Mouse (Mus musculus) gastrocnemius, adult 18-20 months (tissue): ENCODE data around the gene Tmpo. TPM values are rescaled to one million over a fixed set of nuclear protein-coding genes. Genes with fewer than 3 reads are reported as not detected.

Experiments
- DNase-seq: peaks from one replicate; pipeline ENCODE4 v3.0.0; 2021; ENCODE audit warnings: low spot score
- total RNA-seq, 2 experiments: library from RNA; stranded (reverse); gene quantifications; 2 replicates each; pipeline ENCODE4 v1.2.3; 2021

The Tmpo gene
- total RNA-seq, 2 experiments from 2014 or later = 49.9 to 50.5 TPM

DNA sequence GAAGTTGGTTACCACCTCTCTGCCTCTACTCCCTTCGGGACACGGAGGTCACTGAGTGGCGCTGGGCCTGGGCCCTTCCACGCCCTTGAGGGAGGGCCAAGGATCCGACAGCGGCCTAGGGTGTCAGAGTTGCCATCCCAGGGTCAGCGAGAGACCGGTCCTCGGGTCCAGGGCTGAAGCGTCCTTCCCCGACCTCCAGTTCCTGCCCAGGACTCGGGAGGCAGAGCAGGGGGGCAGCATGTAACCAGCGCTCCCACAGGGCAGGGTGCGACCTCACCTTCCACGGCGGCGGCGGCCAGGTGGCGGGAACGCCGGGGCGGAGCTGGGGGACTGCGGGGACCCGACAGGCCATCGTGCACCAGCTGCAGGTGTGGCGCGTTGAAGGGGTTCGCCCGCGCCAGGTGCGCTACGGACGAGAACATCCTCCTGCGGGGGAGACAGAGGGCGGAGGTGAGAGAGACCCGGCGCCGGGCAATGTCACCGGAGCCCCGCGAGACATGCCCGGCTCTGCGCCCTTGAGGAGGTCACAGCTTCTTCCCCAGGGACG is 57.8 kb downstream of the Tmpo start:
- peak; percentile 53 for DNase-seq

GRCm38 (mm10) chr10:91122646-91123045 is 58.5 kb downstream of the Tmpo start:
- DNase-seq = no peak

DNA sequence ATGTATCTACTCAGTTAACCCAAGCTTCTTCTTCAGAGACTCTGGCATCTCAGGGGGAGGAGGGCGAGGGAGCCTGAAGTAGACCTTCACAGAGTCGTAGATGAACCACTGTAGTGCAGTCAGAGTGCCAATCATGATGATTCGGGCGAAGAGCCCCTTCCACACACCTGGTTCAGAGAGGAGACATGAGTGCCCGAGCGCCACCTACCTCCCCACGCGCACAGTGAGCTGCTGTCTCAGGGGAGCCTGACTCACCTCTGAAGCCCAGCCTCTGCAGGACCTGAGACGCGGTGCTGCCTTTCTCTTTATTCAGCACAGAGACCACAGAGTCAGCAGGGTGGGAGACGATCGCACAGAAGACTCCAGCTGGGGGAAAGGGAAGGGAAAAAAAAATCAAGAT is 64.2 kb downstream of the Tmpo start:
- DNase-seq = no peak

- DNase-seq = no peak
Measured at GRCm38 (mm10) chr10:91109841-91110240, 71.3 kb downstream of the Tmpo start.

GRCm38 (mm10) chr10:91105981-91106380 is 75.1 kb downstream of the Tmpo start:
- DNase-seq = no peak

DNA sequence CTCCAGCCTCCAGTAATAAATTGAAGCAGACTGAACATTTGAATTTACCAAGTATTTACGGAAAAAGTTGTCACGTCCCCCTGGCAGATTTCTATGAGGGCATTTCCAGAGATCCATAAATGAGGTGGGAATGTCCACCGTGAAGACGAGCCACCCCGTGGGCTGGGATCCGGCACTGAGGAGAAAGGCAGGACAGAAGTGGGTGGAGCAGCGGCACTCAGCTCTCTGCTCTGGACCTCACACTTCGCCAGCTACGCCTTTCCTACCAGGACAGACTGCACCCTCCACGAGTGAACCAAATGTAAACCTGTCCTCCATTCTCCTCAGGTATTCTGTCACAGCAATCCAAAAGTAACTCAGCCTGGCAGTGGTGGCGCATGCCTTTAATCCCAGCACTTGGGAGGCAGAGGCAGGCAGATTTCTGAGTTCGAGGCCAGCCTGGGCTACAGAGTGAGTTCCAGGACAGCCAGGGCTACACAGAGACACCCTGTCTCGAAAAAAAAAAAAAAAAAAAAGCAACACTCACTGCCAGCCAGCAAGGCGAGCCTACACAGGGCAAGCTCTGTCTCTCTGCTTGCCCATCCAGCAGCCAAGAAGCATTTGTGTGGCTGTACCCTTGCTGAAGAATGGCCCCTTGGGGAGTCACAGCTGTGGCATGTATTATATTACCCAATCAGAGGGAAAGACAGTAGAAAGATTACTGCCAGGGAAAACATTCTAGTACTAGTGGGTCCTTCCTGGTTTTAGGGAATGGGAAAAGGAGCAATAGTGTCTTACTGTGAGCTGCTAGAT is 78.1 kb downstream of the Tmpo start:
- no peak for DNase-seq

GRCm38 (mm10) chr10:91101936-91102335 is 79.2 kb downstream of the Tmpo start:
- DNase-seq = no peak

DNA sequence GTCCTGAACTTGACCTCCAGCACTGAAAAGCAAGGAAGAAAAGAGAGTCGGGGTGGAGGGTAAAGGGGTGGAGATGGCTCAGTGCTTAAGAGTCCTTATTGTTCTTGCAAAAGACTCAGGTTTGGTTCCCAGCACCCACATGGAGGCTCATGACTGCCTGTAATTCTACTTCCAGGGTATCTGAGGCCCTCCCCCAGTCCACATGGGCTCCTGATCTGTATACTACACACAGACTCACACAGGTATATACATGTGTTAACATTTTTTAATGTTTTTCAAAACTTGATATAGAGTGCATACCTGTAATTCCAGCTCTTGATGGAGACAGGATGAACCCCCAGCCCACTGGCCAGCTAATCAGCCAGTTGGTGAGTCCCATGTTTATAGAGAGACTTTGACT is 81.0 kb downstream of the Tmpo start:
- DNase-seq = no peak

- DNase-seq = no peak
Measured at GRCm38 (mm10) chr10:91098056-91098455, 83.1 kb downstream of the Tmpo start.

Other genes starting within 250 kb of the Tmpo start
- gene Apaf1, start 98.5 kb downstream of the Tmpo start, total RNA-seq = 1 to 10 TPM; 1.7 to 2.2 TPM
- gene Ikbip, start 98.4 kb downstream of the Tmpo start, total RNA-seq = 10 to 100 TPM in 1 of 2 experiments, 1 to 10 TPM in 1; 9.7 to 12.7 TPM
- 1,000 to 10,000 TPM; 1,039 to 1,209 TPM for gene Slc25a3, start 57.3 kb downstream of the Tmpo start, total RNA-seq